Mouse (Mus musculus) CH12.LX (cell line): Measurements from ENCODE around the gene Myod1. TPM values are rescaled to one million over a fixed set of nuclear protein-coding genes. Genes with fewer than 3 reads are reported as not detected.

Experiments used
- DNase-seq: peaks from one replicate; pipeline ENCODE4 v3.0.0-alpha.2; 2013; ENCODE audit errors: extremely low read depth
- H3K27ac ChIP-seq: 2 replicates; pipeline ENCODE4 v1.5.1; 2012; ENCODE audit warnings: low read depth, mild to moderate bottlenecking, control low read depth, moderate library complexity; ENCODE audit not compliant: insufficient read depth
- H3K27me3 ChIP-seq: replicated peaks from 2 replicates; pipeline ENCODE3; 2012; ENCODE audit warnings: inconsistent platforms
- H3K36me3 ChIP-seq, 2 experiments: replicated peaks in 1 of 2; 2 replicates each; pipeline versions ENCODE3 to v1.6.1; 2012; ENCODE audit warnings: inconsistent platforms in 1 of 2, low read length in 1 of 2, mild to moderate bottlenecking in 1 of 2, mixed read lengths in 1 of 2, moderate library complexity in 1 of 2; ENCODE audit not compliant: control insufficient read depth in 1 of 2, insufficient read depth in 1 of 2
- H3K4me1 ChIP-seq, 2 experiments: 2 replicates each; pipeline ENCODE4 v1.6.1; 2012; ENCODE audit warnings: inconsistent platforms in 1 of 2, moderate library complexity in 1 of 2; ENCODE audit not compliant: insufficient read depth in 2 of 2, control insufficient read depth in 1 of 2
- H3K4me2 ChIP-seq: 2 replicates; pipeline ENCODE4 v1.6.1; 2012; ENCODE audit warnings: low read depth, mild to moderate bottlenecking, control low read depth; ENCODE audit not compliant: poor library complexity, insufficient read depth, severe bottlenecking
- H3K4me3 ChIP-seq, 3 experiments: fragments of 150-350 bp in 1 of 3; sonication (generic) in 1 of 3; replicated peaks in 1 of 3; 2 replicates each; pipeline versions ENCODE3 to v1.5.1; 2011 to 2012; ENCODE audit warnings: low read depth in 2 of 3, low read length in 2 of 3, mild to moderate bottlenecking in 2 of 3, moderate library complexity in 2 of 3, control low read depth in 1 of 3, improper control_type of control experiment in 1 of 3, inconsistent platforms in 1 of 3, mixed read lengths in 1 of 3; ENCODE audit not compliant: poor library complexity in 1 of 3
- H3K79me2 ChIP-seq: replicated peaks from 2 replicates; pipeline ENCODE4 v1.6.1; 2012; ENCODE audit warnings: mild to moderate bottlenecking, moderate library complexity; ENCODE audit not compliant: control insufficient read depth, poor library complexity, insufficient read depth, severe bottlenecking; ENCODE audit errors: extremely low read depth
- H3K9ac ChIP-seq: 2 replicates; pipeline ENCODE4 v1.6.1; 2012; ENCODE audit warnings: low read depth, mild to moderate bottlenecking, control low read depth, moderate library complexity; ENCODE audit not compliant: insufficient read depth
- H3K9me3 ChIP-seq: replicated peaks from 2 replicates; pipeline ENCODE3; 2012; ENCODE audit warnings: low read length, inconsistent platforms, mixed read lengths
- E2F4 ChIP-seq: IDR thresholded peaks from 2 replicates; pipeline ENCODE4 v1.6.1; 2011; ENCODE audit warnings: low read depth, low read length, improper control_type of control experiment; ENCODE audit not compliant: insufficient replicate concordance
- ELF1 ChIP-seq: IDR thresholded peaks from 2 replicates; pipeline ENCODE4 v1.6.1; 2014; ENCODE audit warnings: low read depth, mild to moderate bottlenecking, inconsistent platforms, low read length, improper control_type of control experiment
- ETS1 ChIP-seq: conservative IDR thresholded peaks from 2 replicates; pipeline ENCODE4 v1.6.1; 2012; ENCODE audit warnings: low read depth, mild to moderate bottlenecking, inconsistent platforms, low read length, improper control_type of control experiment, moderate library complexity
- HCFC1 ChIP-seq: IDR thresholded peaks from 2 replicates; pipeline ENCODE4 v1.6.1; 2012; ENCODE audit warnings: low read depth, mild to moderate bottlenecking, inconsistent platforms, low read length, improper control_type of control experiment
- IRF4 ChIP-seq: IDR thresholded peaks from 2 replicates; pipeline ENCODE4 v1.6.1; 2014; ENCODE audit warnings: low read depth, mild to moderate bottlenecking, inconsistent platforms, low read length, improper control_type of control experiment
- JUN ChIP-seq: IDR thresholded peaks from 2 replicates; pipeline ENCODE4 v1.6.1; 2011; ENCODE audit warnings: low read depth, mild to moderate bottlenecking, low read length, improper control_type of control experiment, moderate library complexity; ENCODE audit not compliant: insufficient read depth
- JUND ChIP-seq: conservative IDR thresholded peaks from 2 replicates; pipeline ENCODE4 v1.6.1; 2011; ENCODE audit warnings: low read depth, low read length, improper control_type of control experiment
- KAT2A ChIP-seq: IDR thresholded peaks from 2 replicates; pipeline ENCODE4 v1.6.1; 2012; ENCODE audit warnings: low read length, improper control_type of control experiment, inconsistent platforms; ENCODE audit not compliant: insufficient replicate concordance
- MAFK ChIP-seq: IDR thresholded peaks from 2 replicates; pipeline ENCODE4 v1.6.1; 2011; ENCODE audit warnings: low read length, improper control_type of control experiment; ENCODE audit not compliant: insufficient replicate concordance
- MEF2A ChIP-seq: IDR thresholded peaks from 2 replicates; pipeline ENCODE4 v1.6.1; 2014; ENCODE audit warnings: low read depth, mild to moderate bottlenecking, inconsistent platforms, low read length, improper control_type of control experiment, borderline replicate concordance
- PAX5 ChIP-seq: IDR thresholded peaks from 2 replicates; pipeline ENCODE4 v1.6.1; 2012; ENCODE audit warnings: low read length, inconsistent platforms, mixed read lengths
- POLR2A ChIP-seq: IDR thresholded peaks from 2 replicates; pipeline ENCODE4 v1.6.1; 2011; ENCODE audit warnings: low read depth, mild to moderate bottlenecking, improper control_type of control experiment, low read length
- POLR2AphosphoS2 ChIP-seq: IDR thresholded peaks from 2 replicates; pipeline ENCODE4 v1.6.1; 2011; ENCODE audit warnings: low read depth, low read length, improper control_type of control experiment
- SIN3A ChIP-seq: IDR thresholded peaks from 2 replicates; pipeline ENCODE4 v1.6.1; 2012; ENCODE audit warnings: low read length, improper control_type of control experiment, inconsistent platforms
- SMC3 ChIP-seq: IDR thresholded peaks from 2 replicates; pipeline ENCODE4 v1.6.1; 2011; ENCODE audit warnings: low read depth, low read length, improper control_type of control experiment
- TBP ChIP-seq: conservative IDR thresholded peaks from 2 replicates; pipeline ENCODE4 v1.6.1; 2011; ENCODE audit warnings: low read depth, low read length, improper control_type of control experiment
- TCF12 ChIP-seq: IDR thresholded peaks from 2 replicates; pipeline ENCODE4 v1.6.1; 2014; ENCODE audit warnings: low read depth, mild to moderate bottlenecking, inconsistent platforms, low read length, improper control_type of control experiment
- USF1 ChIP-seq: IDR thresholded peaks from 2 replicates; pipeline ENCODE4 v1.6.1; 2014; ENCODE audit warnings: low read depth, mild to moderate bottlenecking, inconsistent platforms, low read length, improper control_type of control experiment
- ZNF384 ChIP-seq: IDR thresholded peaks from 2 replicates; pipeline ENCODE4 v1.6.1; 2012; ENCODE audit warnings: low read depth, low read length, improper control_type of control experiment, inconsistent platforms
- dilution Hi-C: fragments of 300-500 bp; cut with MboI; formaldehyde crosslinking; loops from 2 replicates; pipeline ENCODE4 v1.14.3; 2020; ENCODE audit warnings: low sequenced_read_pairs; ENCODE audit not compliant: extremely low pct_unique_long_range_greater_than_20kb, extremely low pct_ligation_motif_present
- in situ Hi-C: fragments of 300-500 bp; cut with MboI; formaldehyde crosslinking; loops from 3 replicates; pipeline ENCODE4 v1.14.3; 2019; ENCODE audit warnings: low sequenced_read_pairs, low pct_ligation_motif_present, low pct_unique_long_range_greater_than_20kb, mixed read lengths
- polyA plus RNA-seq: library from polyadenylated mRNA; unstranded; fragments of >175 nt; gene quantifications from 2 replicates; pipeline ENCODE4 v1.2.1, GENCODE M21; 2012; ENCODE audit warnings: low read depth; ENCODE audit not compliant: insufficient read length
- total RNA-seq, 2 experiments: library from RNA; depleted of rRNA; stranded (reverse); fragments of 300-350 nt in 1 of 2; fragments of >200 nt in 1 of 2; gene quantifications; 2 replicates each; pipeline ENCODE4 v1.2.3; 2012 to 2014

Gene Myod1
- total and polyA plus RNA-seq, 3 experiments = not detected

DNA sequence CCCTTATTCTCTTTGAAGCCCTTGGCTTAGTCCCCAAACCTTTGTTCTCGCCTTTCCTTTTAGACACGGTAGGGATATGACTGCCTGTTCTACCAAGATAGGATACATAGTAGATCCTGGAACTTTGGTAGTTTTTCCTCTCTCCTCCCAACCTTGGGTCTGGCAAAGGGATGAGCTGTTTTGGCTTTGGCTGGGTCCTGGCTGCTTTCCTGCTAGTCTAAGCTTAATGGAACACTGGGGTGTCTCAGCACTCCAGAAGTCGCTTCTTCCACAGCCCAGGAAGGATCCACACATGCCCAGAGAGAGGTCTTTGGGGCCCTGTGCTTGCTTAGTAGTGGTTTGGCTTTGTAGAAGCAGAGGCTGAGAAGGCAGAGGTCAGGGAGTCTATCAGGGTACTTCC, 47.7 kb downstream of the Myod1 start:
- dilution Hi-C loops = no loop called here
- Histone ChIP-seq H3K9ac (no peak overlapping the region), H3K27ac (no peak overlapping the region), H3K4me1 (0 out of 4 replicates have a peak, but pooled peaks cover 0 to 2% of the 10 kb centered on the region in 2 experiments), H3K79me2 (no peaks in the 10 kb centered on the region), H3K27me3 (no peaks in the 10 kb centered on the region), H3K9me3 (no peaks in the 10 kb centered on the region), H3K4me2 (no peak overlapping the region), H3K36me3 (no peaks in the 10 kb centered on the region), H3K4me3 (no peak overlapping the region)
- in situ Hi-C loops = no loop called here
- TF ChIP-seq ZNF384 = no peak
- no peak for TF ChIP-seq JUN
- TF ChIP-seq TCF12 = no peak
- no peak for TF ChIP-seq ELF1
- TF ChIP-seq MEF2A = no peak
- no peak for TF ChIP-seq USF1
- no peak for TF ChIP-seq MAFK
- TF ChIP-seq KAT2A = no peak
- TF ChIP-seq IRF4 = no peak
- no peak for TF ChIP-seq SIN3A
- no peak for TF ChIP-seq SMC3
- no peak for TF ChIP-seq TBP
- TF ChIP-seq POLR2AphosphoS2 = no peak
- TF ChIP-seq PAX5 = no peak
- no peak for DNase-seq

DNA sequence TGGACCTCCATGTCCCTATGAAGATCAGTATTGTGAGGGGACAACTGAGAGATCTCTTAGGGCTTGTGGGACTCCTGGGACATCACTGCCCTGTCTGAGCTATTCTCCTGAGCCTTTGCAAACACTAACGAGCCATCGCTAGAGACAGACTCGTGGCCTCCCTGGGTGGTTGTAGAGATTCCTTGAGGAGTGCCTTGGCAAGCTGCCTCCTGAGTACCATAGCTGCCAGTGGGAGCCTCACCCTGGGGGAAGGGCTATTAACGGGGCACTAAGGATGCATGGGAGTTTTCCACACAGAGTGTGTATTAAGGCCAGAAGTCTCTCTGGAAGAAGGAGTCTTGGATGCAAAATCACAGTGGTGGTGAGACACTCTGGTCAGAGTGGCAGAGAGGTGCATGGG, 48.7 kb downstream of the Myod1 start:
- DNase-seq = no peak
- 0 out of 4 replicates have a peak, but pooled peaks cover 0 to 2% of the 10 kb centered on the region in 2 experiments for H3K4me1 ChIP-seq
- H3K9ac ChIP-seq = no peak overlapping the region
- dilution Hi-C loops (no loop called here), in situ Hi-C loops (no loop called here)
- H3K9me3 ChIP-seq = no peaks in the 10 kb centered on the region
- H3K79me2 ChIP-seq = no peaks in the 10 kb centered on the region
- H3K4me2 ChIP-seq = no peak overlapping the region
- no peak overlapping the region for H3K4me3 ChIP-seq
- H3K36me3 ChIP-seq = no peaks in the 10 kb centered on the region
- no peak overlapping the region for H3K27ac ChIP-seq
- TF ChIP-seq POLR2AphosphoS2 (no peak), POLR2A (no peak), HCFC1 (no peak), ETS1 (no peak), TBP (no peak), JUND (no peak), E2F4 (no peak)
- H3K27me3 ChIP-seq = no peaks in the 10 kb centered on the region

Other genes starting within 250 kb of the Myod1 start
- not detected in 2 replicates for gene Abcc8, start 196.4 kb upstream of the Myod1 start, total RNA-seq (2012; rRNA removed)
- not detected in 2 replicates for gene Abcc8, start 196.4 kb upstream of the Myod1 start, total RNA-seq (2014; rRNA removed)
- gene Abcc8, start 196.4 kb upstream of the Myod1 start, polyA plus RNA-seq = not detected in 2 replicates
- not detected in 2 replicates for gene Ush1c, start 138.0 kb upstream of the Myod1 start, total RNA-seq (2012; rRNA removed)
- not detected in 2 replicates for gene Ush1c, start 138.0 kb upstream of the Myod1 start, total RNA-seq (2014; rRNA removed)
- not detected in 2 replicates for gene Ush1c, start 138.0 kb upstream of the Myod1 start, polyA plus RNA-seq
- gene Otog, start 135.5 kb upstream of the Myod1 start, total RNA-seq (2012; rRNA removed) = under 0.01 and 0.04 TPM in 2 replicates
- gene Otog, start 135.5 kb upstream of the Myod1 start, total RNA-seq (2014; rRNA removed) = not detected in 2 replicates
- not detected in 2 replicates for gene Otog, start 135.5 kb upstream of the Myod1 start, polyA plus RNA-seq
- 0.04 and 0.08 TPM in 2 replicates for gene Kcnc1, start 20.0 kb downstream of the Myod1 start, total RNA-seq (2012; rRNA removed)
- not detected in 2 replicates for gene Kcnc1, start 20.0 kb downstream of the Myod1 start, total RNA-seq (2014; rRNA removed)
- 0.14 TPM in 1 of 2 replicates, not detected in the other for gene Kcnc1, start 20.0 kb downstream of the Myod1 start, polyA plus RNA-seq